Mouse (Mus musculus) brain, adult 2 months (tissue): ENCODE measurements around the gene Zfp277.

ENCODE experiments used
- DNase-seq: peaks from one replicate; pipeline ENCODE4 v3.0.0; 2011; ENCODE audit warnings: low read depth, low spot score

Gene Zfp277

DNA sequence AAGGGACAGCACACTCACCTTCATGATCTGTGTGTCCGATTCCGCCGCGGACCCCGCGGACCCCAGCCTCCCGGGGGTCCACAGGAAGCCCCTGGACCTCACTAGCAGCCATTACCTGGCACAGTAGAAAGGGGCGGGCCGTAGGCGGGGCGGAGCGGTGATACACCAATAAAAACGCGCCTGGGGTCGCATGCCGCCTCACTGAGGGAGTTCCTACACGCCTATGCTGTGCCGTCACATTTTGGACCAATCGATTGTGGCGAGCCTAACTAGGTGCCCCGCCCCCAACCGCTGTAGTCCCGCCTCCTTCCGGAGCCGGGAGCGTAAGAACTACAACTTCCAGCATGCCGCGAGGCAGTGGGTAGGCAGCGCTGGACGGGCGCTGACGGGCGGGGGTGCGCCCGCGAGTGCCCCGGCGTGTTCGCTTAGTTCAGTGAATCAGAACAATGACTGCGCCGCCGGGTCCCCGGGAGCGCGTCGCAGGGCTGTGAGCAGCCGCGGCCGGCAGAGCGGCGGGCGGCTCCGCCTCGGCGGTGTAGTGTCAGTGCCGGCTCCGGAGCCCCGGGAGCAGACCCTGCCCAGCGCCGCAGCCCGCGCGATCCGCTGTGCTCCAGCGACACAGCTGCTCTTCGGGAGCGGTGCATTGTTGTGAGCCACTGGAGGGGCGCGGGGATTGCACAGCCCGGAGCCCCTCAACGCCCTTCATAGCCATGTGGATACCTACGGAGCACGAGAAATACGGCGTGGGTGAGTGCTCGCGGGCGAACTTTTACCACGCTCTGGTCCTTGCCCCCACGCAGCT lies at the start of gene Zfp277, which contains the start of gene Dock4:
Zfp277 (minus strand) TSS at position 255 of the 802 bp plus-strand sequence.
Dock4 (plus strand) TSS at position 305 of the 802 bp plus-strand sequence.
- DNase-seq = peak; percentile 100

DNA sequence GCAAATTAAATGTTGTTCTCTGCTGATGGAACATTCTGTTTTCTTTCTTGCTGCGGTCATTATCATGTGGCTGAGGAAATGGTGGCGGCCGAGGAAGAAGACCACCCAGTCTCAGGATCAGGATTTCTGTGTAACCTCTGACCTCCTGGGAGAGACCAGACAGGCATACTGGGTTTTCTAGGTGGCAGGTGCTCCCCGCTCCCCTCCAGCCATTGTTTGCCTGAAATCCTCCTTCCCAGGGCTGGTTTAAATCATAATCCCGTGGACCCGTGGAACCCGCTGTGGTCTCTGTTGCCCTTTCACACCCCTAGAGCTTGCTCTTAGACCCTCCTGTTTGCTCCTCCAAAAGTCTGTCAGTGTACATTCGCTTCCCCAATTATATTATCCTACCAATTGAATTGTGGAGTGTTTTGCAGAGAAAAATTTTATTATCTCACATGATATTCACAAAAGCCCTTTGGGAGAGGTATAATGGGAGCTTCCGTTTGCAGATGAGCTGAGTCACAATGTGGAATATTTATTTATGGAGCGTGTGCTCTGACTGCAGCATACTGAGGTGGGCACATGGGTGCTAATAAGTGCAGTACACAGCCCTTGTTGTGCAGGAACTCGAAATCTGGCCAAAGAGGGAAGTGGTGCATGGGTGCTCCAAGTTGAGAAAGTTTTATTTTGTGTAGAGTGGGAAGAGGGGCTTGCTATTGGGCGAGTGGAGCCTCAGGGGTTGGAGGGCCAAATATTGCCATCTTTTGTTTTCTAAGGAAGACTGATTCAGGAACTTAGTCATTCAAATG lies 40.5 kb upstream of the Zfp277 start:
- peak; percentile 48 for DNase-seq

- no peak for DNase-seq
Observed at GRCm38 (mm10) chr12:40485210-40485609, 39.5 kb upstream of the Zfp277 start.

GRCm38 (mm10) chr12:40484224-40484623 lies 38.5 kb upstream of the Zfp277 start:
- peak; percentile 77 for DNase-seq

DNA sequence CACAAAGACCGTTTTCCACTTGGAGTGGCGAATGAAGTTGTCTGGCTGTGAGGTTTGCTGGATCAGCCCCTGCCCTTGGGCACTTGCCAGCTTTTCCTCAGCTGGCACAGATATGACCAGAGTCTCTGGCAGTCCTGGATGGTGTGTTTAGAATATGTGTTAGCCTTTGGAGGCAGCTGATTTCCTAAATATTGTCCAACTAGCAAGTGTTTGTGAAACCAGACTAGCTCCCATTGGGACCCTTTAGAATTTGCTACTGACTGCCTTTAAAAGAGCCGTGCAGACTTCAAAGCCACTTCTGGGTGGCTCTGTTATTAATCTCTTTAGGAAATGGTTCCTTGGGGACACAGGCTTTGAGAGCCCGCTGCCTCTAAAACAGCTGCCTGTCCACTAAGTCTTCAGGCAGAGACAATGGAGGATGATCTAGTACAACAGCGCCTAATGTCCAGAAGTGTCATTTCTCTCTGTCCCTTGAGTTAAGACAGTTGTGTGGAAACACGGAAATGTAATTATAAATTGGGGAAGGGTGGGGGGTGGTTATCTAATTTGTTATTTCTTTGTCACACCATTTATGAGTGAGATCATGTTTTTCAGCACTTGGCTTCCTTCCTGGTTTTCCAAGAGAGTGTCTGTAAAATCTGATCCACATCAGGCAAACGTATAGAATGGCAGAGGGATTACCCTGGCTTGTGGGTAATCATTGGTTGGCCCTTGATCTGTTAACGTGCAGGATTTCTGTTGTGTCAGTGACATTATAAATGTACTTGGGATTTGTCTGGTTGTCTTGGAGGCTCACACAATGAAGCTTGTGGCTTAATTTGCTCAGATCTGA lies 32.1 kb upstream of the Zfp277 start:
- DNase-seq = no peak

GRCm38 (mm10) chr12:40473709-40474108 lies 28.0 kb upstream of the Zfp277 start:
- no peak for DNase-seq

- no peak for DNase-seq
Observed at GRCm38 (mm10) chr12:40471649-40472399, 26.1 kb upstream of the Zfp277 start.

DNA sequence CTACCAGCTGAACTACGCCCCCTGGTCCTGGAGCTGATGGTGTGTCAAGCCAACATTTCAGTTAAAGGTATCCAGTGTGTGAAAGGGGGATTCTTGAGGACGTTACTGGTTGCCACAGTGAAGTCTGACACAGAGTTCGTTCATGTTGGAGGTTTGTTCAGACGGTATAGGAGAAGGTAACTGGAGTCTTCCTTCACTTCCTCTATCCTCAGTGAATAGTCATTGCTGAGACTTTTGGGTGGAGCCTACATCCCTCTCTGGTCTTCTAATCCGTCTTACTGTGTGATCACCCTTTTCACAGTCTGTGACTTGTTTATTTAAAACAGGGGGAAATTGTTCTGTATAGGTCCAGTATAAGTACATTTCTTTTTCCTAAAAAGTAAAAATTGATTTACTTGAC lies 23.3 kb upstream of the Zfp277 start:
- DNase-seq = no peak

DNA sequence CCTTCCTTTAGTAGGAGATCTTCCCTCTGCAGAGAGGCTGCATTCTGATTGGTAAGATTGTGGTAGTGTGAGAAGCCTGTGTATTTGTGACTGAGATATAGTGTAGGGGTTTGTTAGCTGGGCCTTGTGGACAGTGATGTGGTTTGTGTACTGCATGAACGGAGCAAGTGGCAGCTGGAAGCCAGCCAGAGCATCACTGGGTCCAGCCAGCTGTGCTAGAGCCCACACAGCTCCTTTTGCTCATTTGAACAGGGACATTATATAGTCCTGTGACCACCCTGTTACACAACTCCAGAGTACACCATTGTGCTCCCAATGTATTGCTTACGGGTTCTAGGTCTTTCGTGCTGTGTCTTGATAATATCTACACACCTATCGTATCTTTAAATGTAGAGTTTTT lies 22.5 kb upstream of the Zfp277 start:
- DNase-seq = peak; percentile 85

DNA sequence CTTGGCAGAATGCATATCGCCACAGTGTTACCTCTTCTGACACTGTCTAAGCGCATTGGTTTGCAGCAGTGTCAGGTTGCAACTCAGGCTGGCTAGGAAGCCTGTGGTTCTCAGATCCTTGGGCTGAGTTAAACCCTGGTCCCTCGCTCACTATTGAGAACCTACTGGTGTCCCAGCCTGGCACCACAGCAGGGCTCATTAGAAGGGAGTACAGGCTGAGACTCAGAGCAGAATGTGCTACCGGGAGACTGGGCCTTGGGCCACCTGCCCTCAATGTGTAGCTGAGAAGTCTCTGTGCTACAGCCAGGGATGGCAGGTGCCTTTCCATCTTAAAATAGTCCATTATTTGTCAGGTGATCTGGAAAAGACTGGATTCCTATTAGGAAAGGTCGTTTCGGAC lies 18.6 kb upstream of the Zfp277 start:
- peak; percentile 98 for DNase-seq

DNA sequence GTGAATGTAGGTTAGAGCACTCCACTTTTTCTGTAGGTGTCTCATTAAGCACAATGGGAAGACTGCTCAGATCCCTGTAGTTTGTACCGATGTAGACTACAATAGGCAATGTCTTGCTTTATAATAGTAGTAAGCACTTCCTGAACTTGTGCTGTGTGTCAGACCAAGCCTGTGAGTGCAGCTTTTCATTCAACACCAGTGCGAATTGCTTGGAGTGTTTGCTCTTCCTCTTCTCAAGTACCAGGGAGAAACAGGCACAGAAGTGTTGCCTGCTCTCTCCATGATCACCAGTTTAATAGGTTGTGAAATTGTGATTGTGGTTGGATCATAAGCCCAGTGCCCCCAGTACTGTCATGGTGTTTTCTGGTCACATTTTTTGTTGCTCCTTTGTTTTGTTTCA lies 18.1 kb upstream of the Zfp277 start:
- DNase-seq = no peak

- peak; percentile 73 for DNase-seq
Observed at GRCm38 (mm10) chr12:40462693-40463235, 17.1 kb upstream of the Zfp277 start.

GRCm38 (mm10) chr12:40459673-40460265 lies 14.1 kb upstream of the Zfp277 start:
- DNase-seq = no peak

DNA sequence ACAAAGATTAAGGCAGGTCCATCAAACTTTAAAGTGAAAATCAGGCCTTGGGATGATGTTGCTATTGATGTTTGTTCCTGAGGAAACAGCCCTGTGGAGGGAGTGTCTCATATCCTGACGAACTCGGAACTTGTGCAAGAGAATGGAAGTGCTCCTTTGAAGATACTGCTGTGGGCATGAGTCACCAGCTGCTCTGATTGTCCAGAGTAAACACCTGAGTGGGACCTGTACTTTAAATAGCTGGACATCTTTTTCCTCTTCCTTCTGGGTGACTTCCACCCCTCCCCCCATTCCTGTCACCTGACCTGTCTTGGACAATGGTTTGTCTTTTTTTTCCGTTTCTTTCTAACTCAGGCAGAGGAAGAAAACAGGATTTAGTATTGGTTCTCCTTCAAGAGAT lies 13.3 kb upstream of the Zfp277 start:
- peak; percentile 38 for DNase-seq

- DNase-seq = peak; percentile 91
Observed at GRCm38 (mm10) chr12:40456517-40456916, 10.8 kb upstream of the Zfp277 start.

DNA sequence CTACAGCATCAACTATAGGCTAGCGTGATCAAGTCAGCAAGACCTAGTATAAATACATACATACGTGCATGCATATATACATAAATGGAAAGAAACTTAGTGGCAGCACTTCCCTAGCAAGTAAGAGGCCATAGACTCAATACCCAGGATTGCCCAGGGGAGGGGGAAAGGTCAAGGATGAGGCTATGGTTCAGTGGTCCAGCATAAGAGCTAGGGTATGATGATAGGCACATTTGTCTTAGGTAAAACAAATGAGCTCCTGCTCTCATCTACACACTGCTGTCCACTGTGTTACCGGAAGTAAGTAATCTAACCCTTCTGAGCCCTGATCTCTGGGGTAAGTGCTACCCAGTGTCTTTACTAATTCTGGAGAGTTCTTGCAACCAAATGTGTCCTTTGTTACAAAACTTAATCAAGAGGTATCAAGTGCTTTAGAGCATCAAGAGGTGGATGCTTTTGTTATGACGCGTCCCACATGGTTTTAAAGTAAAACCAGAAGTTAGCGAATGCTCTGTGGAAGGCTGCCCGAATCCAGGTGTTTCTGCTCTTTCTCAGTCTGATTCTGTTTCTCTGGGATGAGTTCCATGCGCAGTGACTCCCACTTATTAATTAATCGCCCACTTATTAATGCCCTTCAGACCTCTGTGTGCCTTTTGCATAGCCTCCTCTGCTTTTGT lies 3.6 kb upstream of the Zfp277 start:
- DNase-seq = no peak

DNA sequence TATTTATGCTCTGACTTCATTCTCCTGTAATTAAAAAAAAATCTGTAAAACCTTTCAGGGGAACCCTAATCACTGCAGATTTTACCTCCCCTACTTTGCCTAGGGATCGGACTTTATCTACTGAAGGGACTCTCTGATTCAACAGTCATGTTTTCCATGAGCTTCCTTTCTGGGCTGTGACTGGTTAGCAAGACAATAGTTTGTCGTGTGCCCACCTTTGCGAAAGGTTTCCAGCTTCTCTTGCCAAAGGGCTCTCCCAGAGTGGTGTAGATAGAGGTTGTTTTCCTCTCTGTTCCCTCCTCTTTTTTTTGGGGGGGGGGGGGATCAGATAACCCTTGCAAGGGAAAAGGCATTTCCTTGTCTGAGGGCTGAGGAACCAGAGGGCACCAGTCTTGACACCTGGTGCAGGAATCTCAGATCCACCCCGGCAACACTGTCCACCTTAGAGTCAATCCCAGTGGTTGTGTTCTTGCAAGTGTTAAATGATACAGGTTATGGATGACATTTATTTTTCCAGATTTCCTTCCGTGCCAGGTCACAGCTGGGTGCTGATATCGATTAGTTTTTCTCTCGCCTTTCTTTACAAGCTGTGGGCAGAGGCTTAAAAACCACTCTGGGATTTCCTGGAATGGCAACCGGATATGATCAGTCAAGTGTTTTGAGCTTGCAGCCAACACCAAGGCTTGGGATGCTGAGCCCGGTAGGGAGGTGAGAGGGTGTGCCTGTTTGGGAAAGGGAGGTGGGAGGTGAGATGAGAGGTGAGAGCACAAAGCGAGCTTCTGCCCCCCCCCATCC lies 2.1 kb upstream of the Zfp277 start:
- peak; percentile 70 for DNase-seq

- DNase-seq = peak; percentile 83
Observed at GRCm38 (mm10) chr12:40446450-40447381, 1.0 kb upstream of the Zfp277 start.
